Mouse (Mus musculus): ENCODE measurements around the gene Pde4b. TPM values are rescaled to one million over a fixed set of nuclear protein-coding genes. Genes with fewer than 3 reads are reported as not detected.

Pde4b gene
- polyA plus RNA-seq, 1 experiment, result 21.1 TPM

- no peak for DNase-seq
- Histone ChIP-seq H3K27ac (ENCODE audit: control insufficient read depth, insufficient read depth, low read length) (no peak overlapping the region), H3K27me3 (ENCODE audit: control insufficient read depth, insufficient read depth, low read length) (no peaks in the 10 kb centered on the region; the same call in 1 of the 2 replicates), H3K36me3 (ENCODE audit: control insufficient read depth, insufficient read depth, low read length) (no peaks in the 10 kb centered on the region), H3K4me1 (replicated peaks; ENCODE audit: control insufficient read depth, insufficient read depth, low read length) (no peaks in the 10 kb centered on the region), H3K4me3 (ENCODE audit: control insufficient read depth, insufficient read depth, low read length) (no peak overlapping the region)
- WGBS, result 88% methylated on average over 4 of the region's 4 CpGs
- TF ChIP-seq CTCF (IDR thresholded peaks at IDR 0.05; ENCODE audit: borderline replicate concordance, control insufficient read depth, extremely low read depth, insufficient read depth, low read length, poor library complexity), result no peak
- TF ChIP-seq POLR2A (IDR thresholded peaks at IDR 0.05; ENCODE audit: control insufficient read depth, extremely low read depth, insufficient read depth, low read length, poor library complexity), result no peak
These were observed 1.0 kb upstream of the Pde4b start for GRCm38 (mm10) chr4:102086336-102086735.

GRCm38 (mm10) chr4:102087566-102088234, 357 bp downstream of the Pde4b start:
- 5% methylated on average over 63 of the region's 64 CpGs for WGBS
- Histone ChIP-seq H3K27me3 (ENCODE audit: control insufficient read depth, insufficient read depth, low read length) (no peaks in the 10 kb centered on the region; the same call in 1 of the 2 replicates), H3K36me3 (ENCODE audit: control insufficient read depth, insufficient read depth, low read length) (no peaks in the 10 kb centered on the region), H3K4me3 (ENCODE audit: control insufficient read depth, insufficient read depth, low read length) (no peak overlapping the region), H3K27ac (ENCODE audit: control insufficient read depth, insufficient read depth, low read length) (no peak overlapping the region), H3K4me1 (replicated peaks; ENCODE audit: control insufficient read depth, insufficient read depth, low read length) (no peaks in the 10 kb centered on the region)
- TF ChIP-seq POLR2A (IDR thresholded peaks at IDR 0.05; ENCODE audit: control insufficient read depth, extremely low read depth, insufficient read depth, low read length, poor library complexity) (no peak), CTCF (IDR thresholded peaks at IDR 0.05; ENCODE audit: borderline replicate concordance, control insufficient read depth, extremely low read depth, insufficient read depth, low read length, poor library complexity) (no peak)
- DNase-seq, result no peak

- H3K4me3 ChIP-seq (ENCODE audit: control insufficient read depth, insufficient read depth, low read length), result no peak overlapping the region
- TF ChIP-seq POLR2A (IDR thresholded peaks at IDR 0.05; ENCODE audit: control insufficient read depth, extremely low read depth, insufficient read depth, low read length, poor library complexity) (no peak), CTCF (IDR thresholded peaks at IDR 0.05; ENCODE audit: borderline replicate concordance, control insufficient read depth, extremely low read depth, insufficient read depth, low read length, poor library complexity) (no peak)
These were observed 1.0 kb downstream of the Pde4b start for GRCm38 (mm10) chr4:102088235-102088867.

GRCm38 (mm10) chr4:102095851-102096250, 8.5 kb downstream of the Pde4b start:
- Histone ChIP-seq H3K4me3 (ENCODE audit: control insufficient read depth, insufficient read depth, low read length) (no peak overlapping the region), H3K36me3 (ENCODE audit: control insufficient read depth, insufficient read depth, low read length) (no peaks in the 10 kb centered on the region), H3K27ac (ENCODE audit: control insufficient read depth, insufficient read depth, low read length) (no peak overlapping the region), H3K27me3 (ENCODE audit: control insufficient read depth, insufficient read depth, low read length) (no peaks in the 10 kb centered on the region), H3K4me1 (replicated peaks; ENCODE audit: control insufficient read depth, insufficient read depth, low read length) (no peaks in the 10 kb centered on the region)
- DNase-seq, result no peak
- 95% methylated on average over 2 of the region's 2 CpGs for WGBS
- TF ChIP-seq POLR2A (IDR thresholded peaks at IDR 0.05; ENCODE audit: control insufficient read depth, extremely low read depth, insufficient read depth, low read length, poor library complexity), result no peak
- no peak for TF ChIP-seq CTCF (IDR thresholded peaks at IDR 0.05; ENCODE audit: borderline replicate concordance, control insufficient read depth, extremely low read depth, insufficient read depth, low read length, poor library complexity)

More at GRCm38 (mm10) chr4:102088235-102088867, 1.0 kb downstream of the Pde4b start:
- Histone ChIP-seq H3K4me1 (replicated peaks; ENCODE audit: control insufficient read depth, insufficient read depth, low read length) (no peaks in the 10 kb centered on the region), H3K36me3 (ENCODE audit: control insufficient read depth, insufficient read depth, low read length) (no peaks in the 10 kb centered on the region), H3K27ac (ENCODE audit: control insufficient read depth, insufficient read depth, low read length) (no peak overlapping the region), H3K27me3 (ENCODE audit: control insufficient read depth, insufficient read depth, low read length) (no peaks in the 10 kb centered on the region; the same call in 1 of the 2 replicates)
- DNase-seq, result no peak
- WGBS, result 32% methylated on average over 15 of the region's 15 CpGs

DNA sequence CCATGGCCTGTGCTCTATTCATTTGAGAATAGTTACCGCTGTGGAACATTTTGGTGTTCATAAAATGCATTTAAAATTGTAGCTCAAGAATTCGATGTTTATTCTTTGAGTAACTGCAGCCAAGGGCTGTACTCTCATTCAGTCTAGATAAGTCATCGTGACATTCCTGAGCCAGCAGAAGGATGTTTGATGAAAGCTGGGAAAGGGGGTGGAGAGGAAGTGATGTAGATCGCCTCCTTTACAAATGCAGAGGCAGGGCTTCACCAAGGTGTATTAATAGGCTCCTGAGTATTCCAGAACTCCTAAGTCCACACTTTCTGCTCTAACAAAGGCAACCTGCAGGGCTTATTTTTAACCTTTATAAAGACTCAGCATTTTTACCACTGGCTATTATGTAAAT, 14.9 kb downstream of the Pde4b start:
- Histone ChIP-seq H3K27me3 (ENCODE audit: control insufficient read depth, insufficient read depth, low read length) (no peaks in the 10 kb centered on the region), H3K4me1 (replicated peaks; ENCODE audit: control insufficient read depth, insufficient read depth, low read length) (no peaks in the 10 kb centered on the region), H3K36me3 (ENCODE audit: control insufficient read depth, insufficient read depth, low read length) (no peaks in the 10 kb centered on the region), H3K4me3 (ENCODE audit: control insufficient read depth, insufficient read depth, low read length) (no peak overlapping the region), H3K27ac (ENCODE audit: control insufficient read depth, insufficient read depth, low read length) (no peak overlapping the region)
- WGBS, result 82% methylated on average over 4 of the region's 4 CpGs
- DNase-seq, result no peak
- TF ChIP-seq POLR2A (IDR thresholded peaks at IDR 0.05; ENCODE audit: control insufficient read depth, extremely low read depth, insufficient read depth, low read length, poor library complexity) (no peak), CTCF (IDR thresholded peaks at IDR 0.05; ENCODE audit: borderline replicate concordance, control insufficient read depth, extremely low read depth, insufficient read depth, low read length, poor library complexity) (no peak)

GRCm38 (mm10) chr4:102104534-102105014, 17.2 kb downstream of the Pde4b start:
- H3K27me3 ChIP-seq (ENCODE audit: control insufficient read depth, insufficient read depth, low read length), result no peaks in the 10 kb centered on the region
- no peak for DNase-seq
- no peak overlapping the region for H3K4me3 ChIP-seq (ENCODE audit: control insufficient read depth, insufficient read depth, low read length)
- H3K4me1 ChIP-seq (replicated peaks; ENCODE audit: control insufficient read depth, insufficient read depth, low read length), result no peaks in the 10 kb centered on the region
- WGBS, result 18% methylated on average over 2 of the region's 2 CpGs
- TF ChIP-seq POLR2A (IDR thresholded peaks at IDR 0.05; ENCODE audit: control insufficient read depth, extremely low read depth, insufficient read depth, low read length, poor library complexity) (no peak), CTCF (IDR thresholded peaks at IDR 0.05; ENCODE audit: borderline replicate concordance, control insufficient read depth, extremely low read depth, insufficient read depth, low read length, poor library complexity) (no peak)
- no peak overlapping the region for H3K27ac ChIP-seq (ENCODE audit: control insufficient read depth, insufficient read depth, low read length)
- no peaks in the 10 kb centered on the region for H3K36me3 ChIP-seq (ENCODE audit: control insufficient read depth, insufficient read depth, low read length)

Measured in thymus, adult 2 months (tissue).